Mouse (Mus musculus): ENCODE data around the gene Mmel1. TPM values are rescaled to one million over a fixed set of nuclear protein-coding genes. Genes with fewer than 3 reads are reported as not detected.

Gene Mmel1
- polyA plus RNA-seq, 1 experiment: 0.52 TPM

- H3ac ChIP-seq (ENCODE audit: control insufficient read depth, insufficient read length): no peak overlapping the region
- H3K36me3 ChIP-seq (ENCODE audit: control insufficient read depth, insufficient read depth): no peaks in the 10 kb centered on the region
- no peak overlapping the region for H3K4me2 ChIP-seq (ENCODE audit: low read depth)
- H3K27me3 ChIP-seq (ENCODE audit: control insufficient read depth, insufficient read depth, insufficient read length): peaks cover 27% of the 10 kb centered on the region
- H3K79me2 ChIP-seq (ENCODE audit: control insufficient read depth, insufficient read depth): no peaks in the 10 kb centered on the region
- no peak for TF ChIP-seq E2F4 (IDR thresholded peaks at IDR 0.05; ENCODE audit: insufficient read depth)
- TF ChIP-seq MAX (IDR thresholded peaks at IDR 0.05; ENCODE audit: low read depth): no peak
- TF ChIP-seq MYOG (IDR thresholded peaks at IDR 0.05; ENCODE audit: control insufficient read depth in 1 of 3, insufficient read depth in 1 of 3, insufficient read length in 2 of 3, low read depth in 2 of 3): no peak
- no peak for TF ChIP-seq MYOD1 (IDR thresholded peaks at IDR 0.05; ENCODE audit: control insufficient read depth in 1 of 3, insufficient read length in 2 of 3, low read depth in 2 of 3)
- TF ChIP-seq TCF12 (IDR thresholded peaks at IDR 0.05; ENCODE audit: insufficient read depth, poor library complexity, severe bottlenecking): no peak
- no peak for TF ChIP-seq REST (IDR thresholded peaks at IDR 0.05; ENCODE audit: insufficient read depth, insufficient read length)
- no peak for TF ChIP-seq SRF (IDR thresholded peaks at IDR 0.05; ENCODE audit: control insufficient read depth, insufficient read length, low read depth)
- TF ChIP-seq POLR2AphosphoS2 (IDR thresholded peaks at IDR 0.05; ENCODE audit: insufficient read length, low read depth): no peak
- TF ChIP-seq TCF3 (IDR thresholded peaks at IDR 0.05; ENCODE audit: insufficient read length, low read depth): no peak
- TF ChIP-seq USF1 (IDR thresholded peaks at IDR 0.05; ENCODE audit: low read depth): no peak
- no peak for TF ChIP-seq POLR2A (IDR thresholded peaks at IDR 0.05; ENCODE audit: insufficient read length, low read depth)
- no peak for TF ChIP-seq CEBPB (IDR thresholded peaks at IDR 0.05; ENCODE audit: insufficient read depth, poor library complexity, severe bottlenecking)
- no peak overlapping the region for H3K4me3 ChIP-seq
Observed at GRCm38 (mm10) chr4:154870721-154871120, 1.3 kb downstream of the Mmel1 start.

- Histone ChIP-seq H3ac (ENCODE audit: control insufficient read depth, insufficient read length) (no peak overlapping the region), H3K79me2 (ENCODE audit: control insufficient read depth, insufficient read depth) (no peaks in the 10 kb centered on the region), H3K4me2 (ENCODE audit: low read depth) (no peak overlapping the region), H3K36me3 (ENCODE audit: control insufficient read depth, insufficient read depth) (no peaks in the 10 kb centered on the region), H3K4me3 (no peak overlapping the region), H3K27me3 (ENCODE audit: control insufficient read depth, insufficient read depth, insufficient read length) (peaks cover 27% of the 10 kb centered on the region)
- TF ChIP-seq MYOD1 (IDR thresholded peaks at IDR 0.05; ENCODE audit: control insufficient read depth in 1 of 3, insufficient read length in 2 of 3, low read depth in 2 of 3) (no peak), E2F4 (IDR thresholded peaks at IDR 0.05; ENCODE audit: insufficient read depth) (no peak), POLR2AphosphoS2 (IDR thresholded peaks at IDR 0.05; ENCODE audit: insufficient read length, low read depth) (no peak), MYOG (IDR thresholded peaks at IDR 0.05; ENCODE audit: control insufficient read depth in 1 of 3, insufficient read depth in 1 of 3, insufficient read length in 2 of 3, low read depth in 2 of 3) (no peak), REST (IDR thresholded peaks at IDR 0.05; ENCODE audit: insufficient read depth, insufficient read length) (no peak), POLR2A (IDR thresholded peaks at IDR 0.05; ENCODE audit: insufficient read length, low read depth) (no peak), SRF (IDR thresholded peaks at IDR 0.05; ENCODE audit: control insufficient read depth, insufficient read length, low read depth) (no peak), TCF3 (IDR thresholded peaks at IDR 0.05; ENCODE audit: insufficient read length, low read depth) (no peak), TCF12 (IDR thresholded peaks at IDR 0.05; ENCODE audit: insufficient read depth, poor library complexity, severe bottlenecking) (no peak), CEBPB (IDR thresholded peaks at IDR 0.05; ENCODE audit: insufficient read depth, poor library complexity, severe bottlenecking) (no peak), MAX (IDR thresholded peaks at IDR 0.05; ENCODE audit: low read depth) (no peak), USF1 (IDR thresholded peaks at IDR 0.05; ENCODE audit: low read depth) (no peak)
Observed at GRCm38 (mm10) chr4:154871757-154872251, 2.4 kb downstream of the Mmel1 start.

- Histone ChIP-seq H3K27me3 (ENCODE audit: control insufficient read depth, insufficient read depth, insufficient read length) (peaks cover 19% of the 10 kb centered on the region), H3K4me2 (ENCODE audit: low read depth) (no peak overlapping the region), H3K79me2 (ENCODE audit: control insufficient read depth, insufficient read depth) (no peaks in the 10 kb centered on the region), H3K4me3 (no peak overlapping the region), H3ac (ENCODE audit: control insufficient read depth, insufficient read length) (no peak overlapping the region), H3K36me3 (ENCODE audit: control insufficient read depth, insufficient read depth) (no peaks in the 10 kb centered on the region)
- TF ChIP-seq TCF3 (IDR thresholded peaks at IDR 0.05; ENCODE audit: insufficient read length, low read depth) (no peak), MAX (IDR thresholded peaks at IDR 0.05; ENCODE audit: low read depth) (no peak), MYOG (IDR thresholded peaks at IDR 0.05; ENCODE audit: control insufficient read depth in 1 of 3, insufficient read depth in 1 of 3, insufficient read length in 2 of 3, low read depth in 2 of 3) (no peak), TCF12 (IDR thresholded peaks at IDR 0.05; ENCODE audit: insufficient read depth, poor library complexity, severe bottlenecking) (no peak), MYOD1 (IDR thresholded peaks at IDR 0.05; ENCODE audit: control insufficient read depth in 1 of 3, insufficient read length in 2 of 3, low read depth in 2 of 3) (no peak), E2F4 (IDR thresholded peaks at IDR 0.05; ENCODE audit: insufficient read depth) (no peak), REST (IDR thresholded peaks at IDR 0.05; ENCODE audit: insufficient read depth, insufficient read length) (no peak), SRF (IDR thresholded peaks at IDR 0.05; ENCODE audit: control insufficient read depth, insufficient read length, low read depth) (no peak), CEBPB (IDR thresholded peaks at IDR 0.05; ENCODE audit: insufficient read depth, poor library complexity, severe bottlenecking) (no peak), POLR2A (IDR thresholded peaks at IDR 0.05; ENCODE audit: insufficient read length, low read depth) (no peak), USF1 (IDR thresholded peaks at IDR 0.05; ENCODE audit: low read depth) (no peak), POLR2AphosphoS2 (IDR thresholded peaks at IDR 0.05; ENCODE audit: insufficient read length, low read depth) (no peak)
Observed at GRCm38 (mm10) chr4:154873186-154873585, 3.8 kb downstream of the Mmel1 start.

GRCm38 (mm10) chr4:154877864-154878548 is 8.6 kb downstream of the Mmel1 start:
- TF ChIP-seq POLR2AphosphoS2 (IDR thresholded peaks at IDR 0.05; ENCODE audit: insufficient read length, low read depth) (peak; percentile 36), POLR2A (IDR thresholded peaks at IDR 0.05; ENCODE audit: insufficient read length, low read depth) (peak; percentile 53), SRF (IDR thresholded peaks at IDR 0.05; ENCODE audit: control insufficient read depth, insufficient read length, low read depth) (no peak)
- no peak overlapping the region for H3ac ChIP-seq (ENCODE audit: control insufficient read depth, insufficient read length)
- H3K79me2 ChIP-seq (ENCODE audit: control insufficient read depth, insufficient read depth): no peaks in the 10 kb centered on the region
- no peak overlapping the region for H3K4me3 ChIP-seq
- no peak overlapping the region for H3K4me2 ChIP-seq (ENCODE audit: low read depth)
- no peaks in the 10 kb centered on the region for H3K36me3 ChIP-seq (ENCODE audit: control insufficient read depth, insufficient read depth)
- H3K27me3 ChIP-seq (ENCODE audit: control insufficient read depth, insufficient read depth, insufficient read length): peaks cover 8% of the 10 kb centered on the region
